Mouse (Mus musculus): Measurements from ENCODE around the gene Pla2g12a.

DNA sequence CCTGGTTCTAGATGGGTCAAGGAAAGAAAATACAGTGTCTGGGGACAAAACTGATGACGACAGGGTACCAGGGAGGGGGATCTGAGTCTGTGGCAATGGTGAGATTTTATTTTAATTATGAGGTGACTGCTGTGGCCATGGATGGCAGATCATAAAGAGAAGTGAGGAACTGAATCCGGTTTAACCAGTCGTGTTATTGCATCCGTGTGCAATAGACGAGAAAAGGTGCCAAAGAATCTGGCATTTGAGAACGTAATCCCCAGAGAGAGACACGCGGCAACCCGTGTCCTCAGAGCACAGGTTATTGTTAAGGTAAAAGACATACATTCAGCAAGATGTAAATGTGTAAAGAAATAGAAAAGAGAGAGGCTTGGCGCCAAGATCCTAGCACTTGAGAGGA is 1.1 kb upstream of the Pla2g12a start:
- TF ChIP-seq POLR2A (IDR thresholded peaks at IDR 0.05; ENCODE audit: borderline replicate concordance, control insufficient read depth, low read depth, low read length): no peak
- TF ChIP-seq CTCF (IDR thresholded peaks at IDR 0.05; ENCODE audit: control insufficient read depth, insufficient read depth, low read length): no peak

Measured in bone marrow, adult 2 months (tissue).